Mouse (Mus musculus) CD8-positive naive resting alpha-beta T cell, adult 2 months (primary cell): Measurements from ENCODE around the gene Tenm4.

Source experiments
- DNase-seq, 2 experiments: peaks; one replicate each; pipeline ENCODE4 v3.0.0; 2022; ENCODE audit warnings: low read depth in 2 of 2, low spot score in 2 of 2

Gene Tenm4

GRCm38 (mm10) chr7:96519216-96519615, 348.2 kb downstream of the Tenm4 start:
- DNase-seq: no peak

DNA sequence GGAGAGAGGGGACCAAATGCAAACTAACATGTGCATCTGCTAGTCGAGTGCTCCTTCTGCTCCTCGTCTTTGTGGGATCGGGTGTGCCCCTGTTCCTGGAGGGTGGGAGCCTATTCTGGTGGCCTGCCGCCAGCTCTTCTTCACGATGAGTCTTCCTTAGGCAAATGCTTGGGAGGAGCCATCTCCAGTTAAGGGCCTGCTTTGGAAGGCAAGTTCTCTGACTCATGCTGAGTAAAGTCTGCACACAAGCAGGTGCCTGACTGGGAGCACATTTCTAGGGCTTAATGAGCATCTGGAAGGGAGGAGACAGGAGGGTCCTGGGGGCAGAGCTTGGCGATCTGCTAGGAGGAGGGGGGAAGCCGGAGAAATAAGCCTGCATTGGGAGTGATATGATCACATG, 350.9 kb downstream of the Tenm4 start:
- DNase-seq: no peak

DNA sequence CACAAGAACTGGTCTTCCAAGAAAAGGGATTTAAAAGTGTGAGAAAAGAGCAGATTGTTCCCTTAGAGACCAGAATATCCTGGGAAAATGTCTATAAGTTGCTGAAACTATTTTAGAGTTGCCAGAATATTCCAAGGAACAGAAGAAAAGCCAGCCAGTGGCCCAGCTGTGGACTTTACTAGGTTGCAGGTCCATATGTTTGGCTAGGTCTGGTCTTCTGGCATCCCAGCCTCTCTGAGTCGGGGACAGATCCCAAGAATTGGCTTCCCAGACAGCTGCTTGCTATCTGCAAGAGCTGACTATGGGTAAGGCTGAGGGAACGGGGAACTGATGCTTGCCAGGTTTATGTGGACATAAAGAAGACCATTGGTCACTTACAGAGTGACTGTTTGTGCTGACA, 352.6 kb downstream of the Tenm4 start:
- no peak for DNase-seq

DNA sequence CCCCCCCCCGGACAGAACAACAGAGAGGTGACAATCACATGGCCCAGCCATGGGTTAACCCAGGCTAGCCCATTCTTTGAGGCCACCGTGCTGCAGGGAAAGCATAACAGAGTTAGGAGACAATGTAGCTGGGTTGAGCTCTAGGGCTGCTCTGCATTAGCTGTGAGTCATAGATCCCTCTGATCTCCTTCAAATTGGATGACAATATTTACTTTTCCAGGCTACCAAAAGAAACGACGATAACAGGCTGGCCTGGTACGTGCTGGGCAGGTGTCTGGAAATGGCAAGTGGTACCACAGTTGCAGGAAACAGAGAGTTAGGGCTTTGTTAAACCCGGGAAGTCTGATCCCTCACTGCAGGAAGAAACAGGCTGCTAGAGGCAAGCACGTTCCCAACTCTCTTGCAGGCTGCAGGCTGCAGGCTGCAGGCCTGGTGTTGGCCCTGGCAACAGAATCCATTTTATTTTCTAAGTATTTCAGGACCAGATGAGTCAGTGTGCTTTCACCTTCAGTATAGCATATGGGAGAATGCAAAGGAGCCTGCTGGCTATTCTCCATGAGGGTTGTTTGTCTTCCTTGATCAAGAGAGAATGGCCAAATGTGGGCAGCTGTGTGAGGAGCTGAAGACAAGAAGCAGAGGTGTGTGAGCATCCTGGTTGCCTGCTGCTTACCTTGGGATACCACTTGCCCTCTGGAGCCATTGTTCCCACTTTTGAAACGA, 353.6 kb downstream of the Tenm4 start:
- no peak for DNase-seq

DNA sequence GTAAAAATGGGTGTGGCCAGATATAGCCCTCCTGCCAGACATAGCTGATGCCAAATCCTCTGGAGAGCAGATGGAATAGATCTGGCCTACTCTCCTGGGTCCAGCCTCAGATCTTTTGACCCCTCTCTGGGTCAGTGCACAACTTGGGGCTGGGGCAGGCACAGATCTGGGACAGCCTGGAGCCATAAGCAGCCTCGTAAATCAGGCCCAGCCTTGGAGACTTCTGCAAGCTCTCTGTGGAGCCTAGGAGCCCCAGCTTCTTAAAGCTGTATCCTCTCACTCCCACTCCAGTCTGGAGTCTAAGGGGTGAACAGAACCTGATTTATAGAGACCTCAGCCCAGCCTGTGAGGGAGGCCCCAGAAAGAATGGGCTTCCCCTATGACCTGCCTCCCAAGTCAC, 354.3 kb downstream of the Tenm4 start:
- DNase-seq: no peak

GRCm38 (mm10) chr7:96530571-96531426, 359.8 kb downstream of the Tenm4 start:
- DNase-seq: no peak

- no peak for DNase-seq
These were observed 361.1 kb downstream of the Tenm4 start for GRCm38 (mm10) chr7:96531954-96532737.

DNA sequence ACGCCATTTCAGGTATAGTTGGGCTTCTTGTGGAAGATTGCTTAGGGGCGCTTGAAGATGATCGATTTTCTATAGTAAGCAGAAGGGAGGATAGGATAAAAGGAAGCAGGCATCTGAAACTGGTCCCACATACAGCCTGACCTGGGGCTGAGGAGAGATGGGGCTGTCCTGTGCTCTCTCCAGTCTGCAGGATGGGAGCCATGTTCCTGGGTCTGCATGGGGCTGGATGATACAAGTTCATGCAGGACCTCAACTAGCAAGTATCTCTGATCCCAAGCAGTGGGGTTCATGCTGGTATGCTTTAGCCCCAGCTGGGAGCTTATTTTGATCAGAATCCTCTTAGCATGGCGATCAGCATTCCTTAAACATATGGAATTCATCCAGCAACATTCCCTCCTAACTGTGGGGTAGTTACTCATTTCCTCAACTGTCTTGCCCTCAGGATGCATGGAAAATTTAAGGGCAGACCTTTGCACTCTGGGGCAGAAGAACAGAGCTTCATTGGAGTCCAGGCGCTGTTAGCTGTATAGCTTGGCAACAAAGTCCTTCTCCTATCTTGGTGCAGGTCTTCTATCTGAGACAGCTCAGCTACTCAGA, 361.9 kb downstream of the Tenm4 start:
- no peak for DNase-seq

DNA sequence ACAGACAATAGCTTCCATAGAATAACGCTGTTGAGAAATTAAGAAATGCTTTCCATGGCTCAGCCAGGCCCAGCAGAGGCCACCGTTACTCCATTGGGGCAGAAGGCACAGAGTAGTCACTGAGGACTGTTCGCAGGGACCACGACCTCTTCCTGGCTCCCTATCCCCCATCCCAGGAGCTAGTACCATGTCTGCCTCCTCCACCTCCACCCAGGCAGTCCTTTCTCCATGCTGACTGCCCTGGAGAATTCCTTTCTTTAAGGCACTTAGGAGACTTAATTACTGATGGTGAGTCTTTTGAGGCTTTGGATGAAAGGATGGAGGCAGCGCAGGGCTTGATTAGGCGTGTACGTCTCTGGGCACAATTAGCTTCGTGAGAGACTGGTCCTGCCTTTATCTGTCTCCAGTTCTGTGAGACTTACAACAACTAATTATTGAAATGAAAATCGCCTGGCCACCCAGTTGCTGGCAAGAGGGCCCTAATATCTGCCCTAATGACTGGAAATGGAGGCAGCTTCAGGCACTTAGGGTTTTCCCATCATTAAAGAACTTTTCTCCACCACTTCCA, 365.4 kb downstream of the Tenm4 start:
- DNase-seq: no peak

DNA sequence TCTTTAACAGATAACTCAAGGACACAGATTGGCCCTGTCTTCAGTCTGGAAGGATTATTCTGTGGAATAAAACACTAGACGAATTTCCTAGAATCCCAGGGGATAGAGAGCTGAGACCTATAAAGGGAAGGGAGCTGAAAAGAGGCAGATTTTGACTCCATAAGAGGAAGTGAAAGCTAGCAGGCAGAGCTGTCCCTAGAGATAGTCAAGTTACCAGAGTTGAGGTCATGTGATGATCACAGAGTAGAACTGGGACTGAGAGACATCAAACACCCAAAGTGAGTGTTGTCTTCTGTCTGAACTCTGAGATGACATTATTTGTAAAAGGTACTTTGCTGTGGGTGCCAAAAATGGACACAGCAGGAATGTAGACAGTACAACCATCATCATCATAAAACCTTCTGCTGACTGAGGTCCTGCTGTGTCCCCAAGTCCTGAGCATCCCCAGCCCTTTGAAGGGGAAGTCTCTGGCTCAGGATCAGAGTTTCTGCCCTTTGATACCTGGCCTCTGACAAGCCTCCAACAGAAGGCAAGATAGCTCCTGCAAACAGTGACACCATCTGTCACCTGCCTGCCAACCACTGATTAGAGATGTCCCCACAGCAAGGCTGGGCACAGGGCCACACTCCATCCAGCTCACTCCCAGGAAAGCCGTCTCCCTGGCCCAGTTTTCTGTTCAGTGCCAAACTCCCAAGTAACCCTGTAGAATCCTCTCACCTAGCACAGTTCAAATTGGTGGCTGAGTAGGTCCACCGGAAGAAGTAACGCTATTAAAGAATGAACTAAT, 368.4 kb downstream of the Tenm4 start:
- no peak for DNase-seq

DNA sequence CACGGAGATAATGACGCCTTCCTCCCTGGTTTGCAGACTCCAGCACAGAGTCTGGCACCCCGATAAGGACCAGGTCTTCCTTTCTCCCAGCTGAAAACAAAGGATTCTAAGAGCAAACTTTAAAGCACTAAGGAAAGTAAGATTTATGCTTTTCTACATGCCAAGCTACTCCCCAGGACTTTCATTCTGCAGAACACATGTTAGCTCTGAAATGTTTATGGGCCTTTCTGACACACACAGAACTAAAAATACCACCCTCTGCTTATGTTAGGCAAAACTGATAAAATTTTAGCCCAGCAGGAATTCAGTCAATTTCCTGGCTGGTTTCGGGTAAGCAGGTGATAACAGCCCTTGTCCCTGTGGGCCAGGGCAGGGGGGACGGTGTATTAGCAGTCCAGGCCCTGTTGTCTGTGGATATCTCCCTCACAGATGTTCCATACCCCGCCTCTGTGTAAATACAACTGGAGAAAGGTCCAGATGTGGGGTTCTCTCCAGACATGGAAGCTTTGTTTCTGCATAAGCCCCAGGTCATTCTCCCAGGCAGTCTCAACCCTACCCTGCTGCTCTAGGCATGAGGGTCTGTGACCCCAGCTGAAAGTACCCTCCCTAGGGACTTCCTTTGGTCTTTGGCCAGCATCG, 369.5 kb downstream of the Tenm4 start:
- DNase-seq: no peak

DNA sequence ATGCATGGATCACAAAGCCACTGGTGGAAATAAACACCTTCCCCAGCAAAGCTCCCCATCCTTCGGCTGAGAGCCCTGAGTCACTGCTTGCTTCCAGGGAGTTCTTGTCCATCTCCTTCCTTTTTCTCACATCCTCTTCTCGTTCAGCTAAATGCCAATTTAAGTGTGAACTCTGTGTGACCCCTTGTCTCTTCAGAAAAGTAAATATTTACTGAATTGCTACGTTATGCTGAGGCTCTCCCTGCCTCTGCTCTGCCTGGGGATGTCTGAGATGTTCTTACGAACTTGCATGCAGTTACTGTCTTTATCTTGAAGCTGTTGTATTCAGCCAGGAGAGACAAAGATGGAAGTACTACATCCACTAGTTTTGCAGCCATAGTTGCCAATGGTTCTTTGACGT, 374.9 kb downstream of the Tenm4 start:
- no peak for DNase-seq

DNA sequence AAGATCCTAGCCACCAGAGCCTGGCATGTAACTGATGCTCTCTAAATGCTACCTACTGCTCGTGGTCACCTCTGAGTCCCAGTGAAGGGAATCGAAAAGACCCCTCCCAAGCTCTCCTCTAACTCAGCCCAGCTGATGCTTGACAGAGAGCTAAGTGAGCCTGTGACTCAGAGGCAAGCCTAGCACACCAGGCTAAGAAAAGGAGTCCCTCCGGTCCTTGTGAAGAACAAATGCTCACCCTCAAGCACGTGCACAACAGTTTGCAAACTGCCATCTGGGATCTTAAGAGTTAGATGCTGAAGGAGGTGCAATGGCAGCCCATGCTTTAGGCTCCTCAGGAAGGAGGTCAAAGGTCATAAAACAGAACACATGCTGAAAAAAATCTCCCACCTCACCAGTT, 380.8 kb downstream of the Tenm4 start:
- no peak for DNase-seq

- DNase-seq: no peak
These were observed 381.3 kb downstream of the Tenm4 start for GRCm38 (mm10) chr7:96552292-96552860.

DNA sequence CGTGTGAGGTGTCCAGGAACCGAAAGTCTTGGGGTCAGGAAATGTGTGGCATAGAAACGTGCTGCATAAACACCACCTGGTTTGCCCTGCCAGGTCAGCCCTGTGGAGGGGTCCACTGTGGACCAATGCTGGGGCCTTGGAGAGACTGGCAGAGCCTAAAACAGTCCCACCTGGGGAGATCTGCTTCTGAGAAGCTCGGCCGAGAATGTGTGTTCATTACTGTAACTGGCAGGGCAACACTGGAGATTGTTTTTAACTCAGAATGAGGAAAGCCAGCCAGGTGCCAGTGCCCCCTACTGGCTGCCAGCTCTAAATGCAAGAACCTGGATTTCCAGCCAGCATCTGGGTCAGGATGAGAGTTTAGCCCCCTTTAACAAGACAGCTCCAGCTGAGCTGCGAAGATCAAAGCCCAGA, 383.2 kb downstream of the Tenm4 start:
- no peak for DNase-seq

DNA sequence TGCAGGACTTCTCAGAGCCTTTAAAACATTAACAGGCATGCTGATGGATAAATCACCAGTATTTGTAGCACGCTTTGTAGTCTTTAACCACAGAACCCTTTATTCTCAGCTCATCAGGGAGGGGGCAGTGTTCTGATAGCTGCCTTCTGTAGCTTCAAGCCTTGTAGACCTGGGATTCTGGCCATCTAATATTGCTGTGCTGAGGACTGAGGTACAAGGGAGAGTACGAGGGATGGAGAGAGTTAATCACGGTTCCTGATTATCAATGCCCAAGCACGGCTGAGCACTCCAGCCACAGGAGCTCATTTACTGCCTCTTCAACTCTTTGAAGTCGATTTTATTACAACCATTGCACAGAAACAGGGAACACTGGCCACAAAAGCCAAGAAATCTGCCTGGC, 384.2 kb downstream of the Tenm4 start:
- DNase-seq: no peak

DNA sequence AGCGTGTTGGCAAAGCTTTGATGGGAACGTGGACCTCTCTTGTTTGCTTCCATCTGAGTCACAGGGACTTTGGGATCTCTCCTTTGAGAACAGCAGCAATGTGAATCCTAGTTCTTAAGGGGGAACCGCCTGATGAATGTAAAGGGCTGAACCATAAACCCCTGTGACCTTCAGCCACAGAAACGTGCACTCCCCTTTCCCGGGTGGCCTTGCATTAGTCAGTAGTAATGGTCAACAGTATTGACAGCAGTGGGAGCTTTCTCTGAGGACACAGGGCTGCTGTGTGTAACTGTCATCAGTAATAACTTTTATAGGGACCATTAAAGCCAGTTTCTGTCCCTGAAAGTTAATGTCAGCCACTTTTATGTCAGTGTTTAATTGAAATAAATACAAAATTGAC, 385.7 kb downstream of the Tenm4 start:
- no peak for DNase-seq

DNA sequence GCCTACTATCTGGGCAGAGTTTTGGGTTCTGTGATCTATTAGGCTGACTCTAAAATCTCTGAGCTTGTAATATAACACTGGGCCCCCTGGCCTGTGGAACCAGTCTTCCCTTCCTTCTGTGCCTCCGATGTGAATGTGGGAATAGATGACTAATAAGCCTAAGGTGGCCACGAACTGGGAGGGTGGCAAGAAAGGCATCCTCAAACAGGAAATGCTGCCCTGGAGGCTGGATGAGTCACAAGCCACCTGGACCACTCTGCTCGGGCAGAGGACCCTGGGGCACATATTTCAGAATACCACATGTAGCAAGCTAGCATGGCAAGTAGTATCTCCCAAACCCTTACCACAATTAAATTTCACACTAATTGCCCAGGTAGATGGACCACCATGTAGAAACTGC, 391.8 kb downstream of the Tenm4 start:
- DNase-seq: no peak

- no peak for DNase-seq
These were observed 392.5 kb downstream of the Tenm4 start for GRCm38 (mm10) chr7:96563329-96564065.
